Mouse (Mus musculus) induced T-regulatory cell, adult 2 months (primary cell): ENCODE measurements around the gene Popdc2.
"Not testable (repeated sequence)": the region's sequence is repeated elsewhere in the genome, so short reads cannot be mapped to it uniquely, and the experiment has no call there.

Source experiments
- DNase-seq: peaks from one replicate; pipeline ENCODE4 v3.0.0-alpha.2; 2012; ENCODE audit warnings: low read depth

Gene Popdc2

GRCm38 (mm10) chr16:38361933-38362332, at the start of gene Popdc2:
Popdc2 (plus strand) TSS chr16:38362209.
- no peak for DNase-seq

GRCm38 (mm10) chr16:38318492-38318891, 43.5 kb upstream of the Popdc2 start:
- DNase-seq = no peak

- no peak for DNase-seq
These were observed 42.9 kb upstream of the Popdc2 start for GRCm38 (mm10) chr16:38319087-38319486.

- peak; percentile 81 for DNase-seq
These were observed 40.5 kb upstream of the Popdc2 start for GRCm38 (mm10) chr16:38321452-38321935.

- DNase-seq = no peak
These were observed 37.7 kb upstream of the Popdc2 start for GRCm38 (mm10) chr16:38324311-38324710.

DNA sequence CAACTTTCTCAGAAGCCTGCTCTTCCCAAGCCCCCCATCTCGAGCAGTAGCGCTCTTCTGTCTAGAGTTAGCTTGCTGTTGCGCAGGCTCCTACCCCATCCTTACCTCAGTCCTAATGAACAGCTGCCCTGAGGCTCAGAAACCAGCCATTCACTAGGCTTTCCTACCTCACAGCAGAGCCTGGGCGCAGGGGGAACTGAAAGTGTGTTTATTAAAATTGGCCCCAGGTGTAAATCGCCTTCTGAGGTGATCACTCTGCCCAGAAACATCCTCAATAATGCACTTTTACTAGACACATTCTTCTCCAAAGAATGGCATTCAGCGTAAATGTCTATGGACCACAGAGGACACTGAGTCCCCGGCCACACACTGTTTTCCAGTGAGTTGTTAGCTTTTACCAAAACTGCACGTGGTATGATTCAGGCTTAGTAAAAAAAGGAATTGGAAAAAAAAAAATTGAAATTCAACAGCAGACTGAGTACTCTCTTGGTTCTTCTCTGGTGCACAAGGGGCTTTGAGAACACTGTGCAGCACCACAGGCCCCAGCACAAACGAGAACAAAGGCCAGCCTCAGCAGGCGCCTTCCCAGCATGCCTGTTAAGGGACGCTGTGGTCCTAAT, 35.1 kb upstream of the Popdc2 start:
- no peak for DNase-seq

DNA sequence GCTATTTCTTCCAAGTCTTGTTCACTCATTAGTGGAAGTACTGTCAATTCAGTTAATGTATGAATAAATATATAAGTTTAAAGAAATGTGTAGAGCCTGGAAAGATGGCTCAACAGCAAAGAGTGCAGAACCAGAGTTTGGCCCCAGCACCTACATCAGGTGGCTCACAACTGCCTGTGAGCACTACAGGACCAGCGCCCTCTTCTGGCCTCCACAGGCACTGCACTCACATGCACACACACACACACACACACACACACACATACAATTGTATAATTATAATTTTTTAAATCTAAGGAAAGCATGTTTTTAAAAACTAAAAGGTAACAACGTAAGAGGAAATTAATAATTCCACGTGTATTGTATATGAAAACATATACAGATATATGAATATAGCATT, 32.7 kb upstream of the Popdc2 start:
- no peak for DNase-seq

GRCm38 (mm10) chr16:38334431-38334830, 27.6 kb upstream of the Popdc2 start:
- no peak for DNase-seq

DNA sequence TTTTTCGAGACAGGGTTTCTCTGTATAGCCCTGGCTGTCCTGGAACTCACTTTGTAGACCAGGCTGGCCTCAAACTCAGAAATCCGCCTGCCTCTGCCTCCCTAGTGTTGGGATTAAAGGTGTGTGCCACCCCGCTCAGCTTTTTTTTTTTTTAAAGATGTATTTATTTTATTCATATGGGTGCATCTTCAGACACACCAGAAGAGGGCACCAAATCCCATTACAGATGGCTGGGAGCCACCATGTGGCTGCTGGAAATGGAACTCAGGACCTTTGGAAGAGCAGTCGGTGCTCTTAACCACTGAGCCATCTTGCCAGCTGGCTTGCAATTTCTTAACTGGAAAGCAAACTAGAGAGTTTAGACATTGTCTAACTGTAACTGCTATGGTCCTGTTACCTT, 23.9 kb upstream of the Popdc2 start:
- not testable (repeated sequence) for DNase-seq

GRCm38 (mm10) chr16:38341396-38342324, 20.3 kb upstream of the Popdc2 start, which contains the start of gene Maats1:
Maats1 (minus strand) TSS chr16:38342143.
- DNase-seq = peak; percentile 75

DNA sequence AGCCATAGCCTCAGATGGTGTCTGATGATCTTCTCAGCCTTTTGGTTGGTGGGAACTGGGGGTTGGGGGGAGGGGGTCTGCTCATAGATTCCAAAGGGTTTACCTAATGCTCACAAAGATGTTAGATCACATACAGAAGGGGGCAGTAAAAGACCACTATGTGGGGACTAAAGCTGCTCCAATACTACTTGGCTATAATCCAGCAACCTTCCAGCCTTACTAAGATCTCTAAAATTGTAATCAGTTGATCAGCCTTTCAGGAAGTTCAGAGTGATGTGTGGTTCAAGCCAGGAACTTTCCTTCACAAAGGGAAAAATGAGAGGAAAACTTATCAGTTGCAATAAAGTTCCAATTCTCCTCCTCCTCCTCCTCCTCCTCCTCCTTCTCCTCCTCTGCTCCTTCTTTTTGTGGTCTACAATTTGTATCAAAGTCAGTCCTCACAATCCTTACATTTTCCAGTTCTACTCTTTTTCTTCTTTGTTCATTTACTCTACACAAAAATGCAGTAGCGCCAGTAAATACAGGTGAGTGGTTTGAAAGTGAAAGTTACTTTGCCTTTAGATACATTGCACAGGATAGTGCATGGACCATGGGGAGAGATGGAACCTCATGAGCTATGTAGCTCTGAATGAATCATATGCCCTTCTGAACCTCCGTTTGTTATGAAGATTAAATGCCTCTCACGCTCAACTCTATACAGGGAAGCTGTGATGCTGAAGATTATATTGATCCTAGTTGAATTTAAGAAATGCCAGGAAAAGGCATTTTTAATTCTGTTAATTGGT, 16.9 kb upstream of the Popdc2 start:
- DNase-seq = peak; percentile 68

DNA sequence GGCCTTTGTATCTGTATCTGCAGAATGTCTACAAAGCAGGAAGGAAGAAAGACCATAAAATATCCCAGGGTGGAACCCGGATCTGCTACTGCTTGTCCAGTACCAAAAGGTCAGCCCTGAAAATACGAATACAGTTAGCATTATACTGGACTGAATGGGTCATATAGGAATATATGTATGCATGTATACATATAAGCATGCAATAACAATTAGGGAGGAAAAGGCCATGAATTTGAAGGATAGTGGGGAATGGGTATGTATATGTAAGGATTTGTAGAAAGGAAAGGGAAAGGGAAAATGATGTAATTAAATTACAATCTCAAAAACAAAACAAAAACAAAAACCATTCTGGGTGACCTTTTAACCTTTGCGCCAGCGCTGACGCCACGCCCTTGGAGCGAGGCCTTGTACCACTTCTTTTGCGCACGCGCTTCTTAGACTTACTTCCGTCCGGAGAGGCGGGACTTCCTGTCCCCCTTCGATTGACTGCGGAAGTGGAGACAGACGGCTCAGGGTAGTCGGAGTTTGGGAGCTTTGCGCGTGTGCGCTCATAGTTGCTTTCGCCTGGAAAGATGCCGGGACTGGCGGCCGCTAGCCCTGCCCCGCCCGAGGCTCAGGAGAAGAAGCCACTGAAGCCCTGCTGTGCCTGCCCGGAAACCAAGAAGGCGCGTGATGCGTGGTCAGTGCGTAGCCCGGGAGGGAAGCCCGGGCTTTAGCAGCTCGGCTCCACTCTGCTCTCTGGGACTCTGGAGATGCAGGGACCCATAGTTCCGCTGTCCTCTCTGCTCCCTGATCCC, 15.3 kb upstream of the Popdc2 start, which contains the start of the genes Cox17 and Gm21987:
Gene Cox17, plus strand, starts transcription at position 463 of the 797 bp plus-strand sequence.
Gene Gm21987, plus strand, starts transcription at position 512 of the 797 bp plus-strand sequence.
- peak; percentile 98 for DNase-seq

DNA sequence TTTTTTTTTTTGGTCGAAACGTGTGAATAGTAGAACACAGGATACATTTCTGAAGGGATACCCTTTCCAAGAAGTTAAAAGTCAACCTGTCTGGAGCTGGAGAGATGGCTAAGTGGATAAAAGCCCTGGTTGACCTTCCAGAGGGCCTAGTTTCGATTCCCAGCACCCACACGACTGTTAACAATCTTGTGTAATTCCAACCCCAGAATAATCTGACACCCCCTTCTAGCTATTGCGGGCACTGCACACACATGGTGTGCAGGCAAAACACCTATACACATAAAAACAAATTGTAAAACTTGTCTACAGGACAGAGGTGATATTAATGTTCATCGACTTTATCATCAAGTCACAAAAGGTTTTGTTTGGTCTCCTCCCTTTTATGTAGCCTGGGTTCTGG, 14.4 kb upstream of the Popdc2 start:
- DNase-seq = peak; percentile 32

DNA sequence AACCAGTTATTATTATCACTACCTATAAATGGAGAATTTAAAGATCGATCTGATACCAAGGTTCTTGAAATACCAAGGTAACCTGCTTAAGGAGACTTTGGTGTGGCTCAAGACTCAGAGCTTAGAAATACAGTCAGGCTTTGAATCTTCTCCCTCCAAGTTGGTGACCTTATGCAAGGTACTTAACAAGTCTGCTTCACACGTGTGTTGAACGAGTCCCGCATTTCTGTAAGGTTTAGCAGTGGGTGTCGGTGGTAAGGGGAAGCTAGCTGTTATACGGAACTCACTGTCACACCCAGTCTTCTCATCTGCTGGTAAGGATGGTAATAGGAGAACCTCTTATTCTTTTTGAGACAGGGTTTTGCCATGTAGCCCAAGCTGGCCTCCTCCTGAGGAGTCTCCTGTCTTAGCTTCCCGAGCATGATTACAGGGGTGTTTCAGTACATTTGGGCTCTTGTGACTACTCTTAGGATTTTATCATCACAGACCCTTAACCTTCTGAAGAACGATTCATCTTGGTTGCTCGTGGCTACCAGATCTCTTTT, 13.7 kb upstream of the Popdc2 start:
- peak; percentile 33 for DNase-seq

- DNase-seq = no peak
These were observed 12.1 kb upstream of the Popdc2 start for GRCm38 (mm10) chr16:38349881-38350280.

DNA sequence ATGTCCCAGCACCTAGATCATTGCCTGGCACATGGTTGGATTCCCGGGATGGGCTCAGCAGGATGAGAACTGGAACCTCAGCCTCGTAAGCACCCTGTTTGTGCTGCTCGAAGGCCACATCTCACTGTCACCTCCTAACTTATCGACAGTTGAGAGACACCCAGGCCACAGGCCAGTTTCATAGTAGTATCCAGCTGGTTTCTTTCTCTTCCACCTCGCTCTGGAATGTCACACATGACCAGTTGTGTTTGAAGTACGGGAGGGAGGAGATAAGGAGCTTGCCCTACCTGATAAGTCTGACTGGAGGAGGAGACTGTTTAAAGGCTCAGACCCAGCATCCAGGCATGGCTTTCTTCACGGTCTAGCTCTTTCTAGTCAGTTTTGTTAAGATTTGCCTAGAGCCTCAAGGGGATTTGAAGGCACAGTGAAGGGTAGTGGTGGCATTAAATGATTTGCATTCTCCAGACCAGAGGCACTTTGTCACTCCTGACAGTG, 11.6 kb upstream of the Popdc2 start:
- no peak for DNase-seq

DNA sequence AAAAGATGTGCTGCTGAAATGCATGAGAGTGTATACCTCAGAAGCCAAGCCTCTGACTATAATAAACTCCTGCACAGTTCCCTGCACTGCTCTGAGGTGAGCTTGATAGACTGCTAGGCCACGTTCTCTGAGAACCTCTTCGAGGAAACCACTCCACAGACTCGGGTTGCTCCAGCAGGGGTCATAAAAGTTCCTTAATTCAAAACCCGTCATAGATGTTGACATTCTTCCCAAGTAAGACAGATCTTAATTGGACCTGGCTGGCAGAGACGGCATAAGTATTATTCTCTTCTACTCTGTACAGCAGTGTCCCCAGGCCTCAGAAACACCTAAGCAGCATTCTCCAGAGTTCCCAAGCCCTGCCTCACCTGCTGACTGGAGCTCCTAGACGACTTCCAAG, 11.1 kb upstream of the Popdc2 start:
- DNase-seq = no peak

- DNase-seq = peak; percentile 24
These were observed 10.0 kb upstream of the Popdc2 start for GRCm38 (mm10) chr16:38352031-38352430.

GRCm38 (mm10) chr16:38352851-38353250, 9.2 kb upstream of the Popdc2 start:
- DNase-seq = peak; percentile 34

GRCm38 (mm10) chr16:38353642-38354041, 8.4 kb upstream of the Popdc2 start:
- peak; percentile 42 for DNase-seq
